Mouse (Mus musculus) mesoderm, embryonic 11.5 days (tissue): Measurements from ENCODE around the gene Erg28.

Experiments
- DNase-seq: peaks from one replicate; pipeline ENCODE4 v3.0.0-alpha.2; 2012; ENCODE audit warnings: low read depth, low spot score

The Erg28 gene

GRCm38 (mm10) chr12:85813599-85813998 lies 10.8 kb downstream of the Erg28 start:
- DNase-seq, result no peak

GRCm38 (mm10) chr12:85811676-85812075 lies 12.7 kb downstream of the Erg28 start:
- DNase-seq, result no peak

- no peak for DNase-seq
Measured at GRCm38 (mm10) chr12:85810959-85811358, 13.4 kb downstream of the Erg28 start.

- no peak for DNase-seq
Measured at GRCm38 (mm10) chr12:85809726-85810125, 14.6 kb downstream of the Erg28 start.

GRCm38 (mm10) chr12:85800031-85800430 lies 24.3 kb downstream of the Erg28 start:
- no peak for DNase-seq

GRCm38 (mm10) chr12:85795551-85795950 lies 28.8 kb downstream of the Erg28 start:
- no peak for DNase-seq

GRCm38 (mm10) chr12:85794094-85794493 lies 30.3 kb downstream of the Erg28 start:
- DNase-seq, result no peak

GRCm38 (mm10) chr12:85792821-85793346 lies 31.5 kb downstream of the Erg28 start:
- peak; percentile 30 for DNase-seq

- no peak for DNase-seq
Measured at GRCm38 (mm10) chr12:85792158-85792557, 32.2 kb downstream of the Erg28 start.

- DNase-seq, result peak; percentile 11
Measured at GRCm38 (mm10) chr12:85784916-85785815, 39.2 kb downstream of the Erg28 start.

GRCm38 (mm10) chr12:85781606-85782005 lies 42.7 kb downstream of the Erg28 start:
- DNase-seq, result no peak

GRCm38 (mm10) chr12:85779707-85780106 lies 44.6 kb downstream of the Erg28 start:
- DNase-seq, result no peak

- no peak for DNase-seq
Measured at GRCm38 (mm10) chr12:85778962-85779361, 45.4 kb downstream of the Erg28 start.

GRCm38 (mm10) chr12:85771356-85771755 lies 53.0 kb downstream of the Erg28 start:
- no peak for DNase-seq

GRCm38 (mm10) chr12:85767750-85768149 lies 56.6 kb downstream of the Erg28 start:
- DNase-seq, result no peak

GRCm38 (mm10) chr12:85766287-85766686 lies 58.1 kb downstream of the Erg28 start:
- no peak for DNase-seq
